Mouse (Mus musculus): ENCODE results near the gene Krt86. TPM values are rescaled to one million over a fixed set of nuclear protein-coding genes. Genes with fewer than 3 reads are reported as not detected.
"Not testable (repeated sequence)": the region's sequence is repeated elsewhere in the genome, so short reads cannot be mapped to it uniquely, and the experiment has no call there.

The Krt86 gene
- total RNA-seq, 2 experiments from 2014 or later = not detected

DNA sequence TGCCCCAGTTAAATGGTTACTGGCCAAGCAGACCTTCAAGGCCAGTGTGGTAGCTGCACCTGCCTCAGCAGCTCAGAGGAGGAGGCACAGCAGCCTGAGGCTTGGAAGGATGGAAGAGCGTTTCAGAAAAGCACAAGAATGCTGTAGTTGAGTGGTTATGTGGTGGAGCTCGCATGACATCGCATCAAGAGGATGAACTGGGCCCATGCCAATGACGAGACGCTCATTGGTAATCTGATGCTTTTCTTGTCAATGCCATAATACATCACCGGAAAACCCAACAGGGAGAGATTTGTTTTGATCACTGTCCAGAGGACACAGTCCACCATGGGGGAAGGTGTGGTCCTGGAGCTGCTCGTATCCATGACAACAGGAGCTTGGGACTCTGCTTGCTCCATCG lies 22.0 kb downstream of the Krt86 start:
- intact Hi-C loops (cut with DNase I) = no loop called here
- H3K27ac ChIP-seq = no peak overlapping the region
- no peak for TF ChIP-seq CTCF (IDR thresholded peaks at IDR 0.05)
- no peak for DNase-seq (ENCODE audit: extremely low spot score in 1 of 2, low spot score in 2 of 2)
- no peak overlapping the region for H3K4me3 ChIP-seq

DNA sequence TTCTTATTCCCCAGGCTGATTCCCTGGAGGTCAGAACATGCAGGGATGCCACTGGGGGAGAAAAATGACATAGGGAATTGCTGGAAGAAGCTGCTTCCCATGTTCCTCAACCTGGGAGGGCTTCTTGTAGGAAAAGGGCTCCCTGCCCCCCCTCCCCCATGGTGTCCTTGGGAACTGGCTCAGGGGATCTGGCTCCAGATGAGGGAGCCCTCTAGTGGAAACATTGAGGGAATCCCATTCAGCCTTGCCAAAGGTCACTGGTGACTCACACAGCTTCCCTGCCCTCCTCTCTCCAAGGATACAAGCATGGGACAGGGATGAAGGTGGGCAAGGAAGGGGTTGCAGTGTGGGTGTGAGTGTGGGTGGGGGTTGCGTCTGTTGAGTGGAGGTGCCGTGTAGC lies 23.9 kb downstream of the Krt86 start:
- Histone ChIP-seq H3K4me3 (no peak overlapping the region), H3K27ac (no peak overlapping the region)
- intact Hi-C loops (cut with DNase I) = loop anchor here (1.0 kb wide), 1 partner anchor 158 kb away; no protein-coding TSS in a partner anchor
- TF ChIP-seq CTCF (IDR thresholded peaks at IDR 0.05) = peak; percentile 56
- DNase-seq (ENCODE audit: extremely low spot score in 1 of 2, low spot score in 2 of 2) = no peak

DNA sequence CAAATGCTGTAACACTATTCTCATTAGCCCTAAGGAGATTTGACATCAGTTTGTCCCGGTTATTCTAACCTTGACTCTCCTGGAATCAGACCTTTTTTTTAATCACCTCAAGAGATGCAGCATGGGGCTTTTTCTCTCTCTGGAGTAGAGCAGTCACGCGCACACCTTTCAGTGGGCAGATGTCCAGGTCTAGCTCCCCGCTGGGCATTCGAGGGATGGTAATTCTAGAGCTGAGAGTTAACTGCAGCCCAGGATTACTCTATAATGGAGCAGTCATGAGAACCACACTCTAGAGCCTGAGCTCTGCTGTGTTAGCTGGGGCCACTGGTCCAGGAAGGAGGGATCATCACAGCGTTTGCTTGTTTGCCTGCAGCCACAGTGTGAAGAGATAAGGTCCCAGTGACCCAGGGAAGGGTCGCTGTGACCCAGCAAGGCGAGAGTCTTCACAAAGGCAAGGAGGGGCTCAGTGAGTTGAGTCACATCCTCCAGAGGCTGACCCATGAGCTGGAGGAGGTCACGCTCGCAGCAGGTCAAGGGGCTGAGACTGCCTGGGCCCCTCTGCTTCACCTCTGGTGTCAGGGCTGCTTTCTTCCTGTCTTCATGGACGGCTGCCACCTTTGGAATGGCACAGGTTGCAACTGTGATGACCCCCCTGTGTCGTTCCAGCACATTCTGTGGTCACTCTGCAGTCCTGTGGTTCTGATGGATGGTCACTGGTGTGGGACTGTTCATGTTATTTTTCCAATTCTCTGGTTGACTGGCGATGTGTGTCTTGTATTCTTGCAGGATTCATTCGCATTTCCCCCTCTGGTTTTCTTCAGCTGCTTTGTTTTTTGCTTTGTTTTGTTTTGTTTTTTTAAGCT lies 33.8 kb downstream of the Krt86 start:
- no peak for DNase-seq (ENCODE audit: extremely low spot score in 1 of 2, low spot score in 2 of 2)
- no peak for TF ChIP-seq CTCF (IDR thresholded peaks at IDR 0.05)
- H3K27ac ChIP-seq = no peak overlapping the region
- intact Hi-C loops (cut with DNase I) = no loop called here
- H3K4me3 ChIP-seq = no peak overlapping the region

DNA sequence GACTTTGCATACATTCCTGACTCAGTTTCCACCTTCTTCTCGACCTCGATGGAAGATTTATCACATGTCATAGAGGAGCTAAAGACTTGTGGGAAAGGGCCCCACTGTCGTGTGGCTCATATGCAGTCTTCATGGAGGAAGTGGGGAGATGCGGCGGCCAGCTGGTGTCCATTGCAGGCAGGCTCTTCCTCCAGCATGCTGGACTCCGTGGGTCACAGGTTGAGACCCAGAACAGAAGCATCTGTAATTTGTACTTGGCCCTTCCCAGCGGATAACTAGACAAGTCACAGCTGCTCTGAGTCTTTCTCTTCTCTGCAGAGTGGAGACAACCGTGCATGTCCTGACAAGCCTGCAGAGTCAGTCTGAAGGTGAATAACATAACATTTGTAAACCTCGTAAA lies 35.0 kb downstream of the Krt86 start:
- TF ChIP-seq CTCF (IDR thresholded peaks at IDR 0.05) = no peak
- no peak overlapping the region for H3K4me3 ChIP-seq
- DNase-seq (ENCODE audit: extremely low spot score in 1 of 2, low spot score in 2 of 2) = no peak
- no peak overlapping the region for H3K27ac ChIP-seq
- intact Hi-C loops (cut with DNase I) = no loop called here

DNA sequence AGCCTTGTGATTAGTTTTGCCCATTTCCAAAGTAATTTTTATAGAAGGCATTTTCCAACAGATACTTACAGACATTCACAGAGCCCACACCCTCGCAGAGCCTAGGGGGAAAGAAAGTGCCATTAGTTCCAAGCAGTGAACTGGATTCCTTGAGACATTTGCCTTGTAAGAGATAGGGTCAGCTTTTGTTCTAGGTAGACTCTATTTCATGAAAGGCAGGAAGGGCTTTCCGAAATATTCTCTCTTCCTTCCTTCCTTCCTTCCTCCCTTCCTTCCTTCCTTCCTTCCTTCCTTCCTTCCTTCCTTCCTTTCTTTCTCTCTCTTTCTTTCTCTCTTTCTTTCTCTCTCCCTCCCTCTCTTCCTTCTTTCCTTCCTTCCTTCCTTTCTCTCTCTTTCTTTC lies 43.9 kb downstream of the Krt86 start, which contains the start of gene Gm49425:
Gene Gm49425 (minus strand): TSS at position 101 of the 400 bp plus-strand sequence.
- H3K4me3 ChIP-seq; DNase-seq (ENCODE audit: extremely low spot score in 1 of 2, low spot score in 2 of 2); H3K27ac ChIP-seq; intact Hi-C loops (cut with DNase I): not testable (repeated sequence)

DNA sequence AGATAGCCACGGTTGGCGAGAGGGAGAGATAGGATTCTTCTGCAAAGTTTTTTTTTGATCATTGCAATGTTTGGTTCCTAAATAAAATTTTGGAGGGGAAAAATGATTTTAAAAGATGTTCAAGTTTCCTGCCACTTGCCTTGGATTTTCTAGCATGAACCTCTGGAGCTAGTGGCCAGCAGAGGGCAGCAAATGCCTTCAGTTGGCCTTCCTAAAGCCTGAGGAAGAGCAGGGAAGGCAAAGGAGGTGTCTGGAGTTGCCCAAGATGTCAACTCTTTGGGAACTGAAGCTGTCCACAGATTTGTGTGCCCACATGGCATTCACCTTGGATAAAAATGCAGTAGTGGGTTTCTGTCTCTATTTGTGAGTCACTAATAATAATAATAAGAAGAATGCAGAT lies 46.5 kb downstream of the Krt86 start:
- peak; percentile 91 for TF ChIP-seq CTCF (IDR thresholded peaks at IDR 0.05)
- DNase-seq (ENCODE audit: extremely low spot score in 1 of 2, low spot score in 2 of 2) = peak; percentile 74 to 81
- intact Hi-C loops (cut with DNase I) = loop anchor here (1.0 to 2.0 kb wide), 5 partner anchors 178 to 545 kb away; no protein-coding TSS in a partner anchor

DNA sequence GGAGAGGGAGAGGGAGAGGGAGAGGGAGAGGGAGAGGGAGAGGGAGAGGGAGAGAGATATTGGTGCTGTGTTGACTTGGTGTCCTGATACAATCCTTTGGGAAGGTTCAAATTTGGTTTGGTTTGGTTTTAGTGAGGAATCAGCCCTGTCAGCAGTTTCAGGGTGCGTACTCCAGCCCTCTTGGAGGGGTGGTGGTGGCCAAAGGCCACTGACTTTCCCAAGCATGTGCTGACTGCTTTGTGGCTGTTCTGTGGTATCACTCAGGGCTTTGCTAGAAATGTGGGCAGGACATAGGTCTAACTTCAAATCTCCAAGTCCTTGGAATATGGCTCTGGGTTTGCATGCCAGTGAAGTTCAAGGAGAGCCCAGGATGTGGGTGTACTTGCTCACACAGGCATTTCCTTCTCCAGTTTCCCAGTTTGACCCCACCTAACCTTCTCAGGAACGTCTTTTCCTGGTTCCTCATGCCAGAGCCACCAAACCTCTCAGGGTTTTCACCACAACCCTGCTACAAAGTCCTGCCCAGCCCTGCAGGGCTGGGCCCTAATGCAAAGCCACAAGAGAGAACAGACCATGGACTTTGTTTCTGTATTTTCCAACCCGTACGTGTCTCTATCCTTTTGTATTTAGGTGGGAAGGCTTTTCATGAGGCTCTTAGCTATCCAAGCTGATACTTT lies 49.4 kb downstream of the Krt86 start:
- DNase-seq (ENCODE audit: extremely low spot score in 1 of 2, low spot score in 2 of 2) = no peak
- intact Hi-C loops (cut with DNase I) = no loop called here
- Histone ChIP-seq H3K27ac (no peak overlapping the region), H3K4me3 (no peak overlapping the region)
- no peak for TF ChIP-seq CTCF (IDR thresholded peaks at IDR 0.05)

More for the DNA sequence above, 46.5 kb downstream of the Krt86 start:
- Histone ChIP-seq H3K27ac (no peak overlapping the region), H3K4me3 (no peak overlapping the region)

Other genes starting within 250 kb of the Krt86 start
- gene Grasp, start 249.3 kb upstream of the Krt86 start, total RNA-seq (2021) = 100 to 1,000 TPM in 1 of 2 experiments, 10 to 100 TPM in 1; 89.7 to 107 TPM
- 100 to 1,000 TPM; 155 to 210 TPM for gene Nr4a1, start 219.2 kb upstream of the Krt86 start, total RNA-seq (2021)
- 10 to 100 TPM; 41.9 to 44.5 TPM for gene Atg101, start 189.2 kb upstream of the Krt86 start, total RNA-seq (2021)
- under 1 TPM; 0.30 to 0.41 TPM for gene 6030408B16Rik, start 180.3 kb upstream of the Krt86 start, total RNA-seq (2021)
- gene Krt80, start 103.3 kb upstream of the Krt86 start, total RNA-seq (2021) = 1 to 10 TPM; 2.9 to 3.9 TPM
- under 1 TPM; 0.09 to 0.48 TPM for gene Krt7, start 62.4 kb upstream of the Krt86 start, total RNA-seq (2021)
- under 1 TPM in 1 of 2 experiments, not detected in 1; 0.14 TPM for gene Krt87, start 34.7 kb upstream of the Krt86 start, total RNA-seq (2021)
- gene Krt88, start 25.7 kb upstream of the Krt86 start, total RNA-seq (2021) = not detected
- gene Krt81, start 9.7 kb upstream of the Krt86 start, total RNA-seq (2021) = not detected
- gene Krt83, start 18.0 kb downstream of the Krt86 start, total RNA-seq (2021) = not detected
- gene Gm49425, start 43.8 kb downstream of the Krt86 start, total RNA-seq (2021) = not detected
- gene Krt84, start 59.3 kb downstream of the Krt86 start, total RNA-seq (2021) = not detected
- gene Krt82, start 77.2 kb downstream of the Krt86 start, total RNA-seq (2021) = not detected
- not detected for gene Krt90, start 89.5 kb downstream of the Krt86 start, total RNA-seq (2021)
- not detected for gene Krt75, start 100.4 kb downstream of the Krt86 start, total RNA-seq (2021)
- not detected for gene Gm5414, start 154.7 kb downstream of the Krt86 start, total RNA-seq (2021)
- gene Gm5478, start 173.9 kb downstream of the Krt86 start, total RNA-seq (2021) = not detected
- gene Krt6b, start 206.8 kb downstream of the Krt86 start, total RNA-seq (2021) = not detected
- gene Krt6a, start 220.8 kb downstream of the Krt86 start, total RNA-seq (2021) = not detected
- not detected for gene Krt5, start 239.4 kb downstream of the Krt86 start, total RNA-seq (2021)